Mouse (Mus musculus) liver, embryonic 14.5 days (tissue): ENCODE measurements around the gene Pola1.

Source experiments
- CTCF ChIP-seq: IDR thresholded peaks from 2 replicates; pipeline ENCODE4 v1.5.1; 2016; ENCODE audit warnings: antibody characterized with exemption, low read depth, control low read depth
- EP300 ChIP-seq: IDR thresholded peaks from 2 replicates; pipeline ENCODE4 v1.6.1; 2016; ENCODE audit warnings: antibody characterized with exemption, low read depth

DNA sequence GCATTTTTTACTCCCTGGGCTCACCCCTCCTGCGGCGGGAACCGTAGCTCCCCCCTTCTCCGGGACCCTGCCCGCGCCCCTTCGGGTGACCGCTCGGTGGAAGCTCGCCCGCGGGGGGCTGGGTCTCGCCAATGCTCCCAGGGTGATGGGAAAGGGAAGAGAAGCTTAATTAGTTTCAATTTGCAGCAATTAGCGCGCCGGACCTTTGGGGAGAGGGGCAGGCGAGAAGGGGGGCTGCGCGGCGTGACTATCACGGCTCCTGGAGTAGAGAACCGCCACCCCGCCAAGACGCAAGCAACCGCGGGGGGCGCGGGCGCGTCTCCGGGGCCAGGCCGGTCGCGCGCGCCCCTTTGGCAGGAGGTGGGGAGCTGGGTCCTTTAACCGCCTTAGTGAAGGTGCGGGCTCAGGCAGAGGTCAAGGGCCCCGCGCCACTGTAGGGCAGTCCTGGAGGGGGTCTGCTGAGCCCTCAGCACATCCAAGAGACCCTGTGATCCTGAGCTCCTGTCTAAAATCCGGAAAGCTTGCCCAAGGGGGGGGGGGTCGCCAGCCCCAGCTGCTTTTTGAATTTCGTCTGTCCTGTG lies 332.8 kb downstream of the Pola1 start:
- TF ChIP-seq CTCF, result no peak
- no peak for TF ChIP-seq EP300
